Mouse (Mus musculus): ENCODE results near the gene Rsph3b. TPM values are rescaled to one million over a fixed set of nuclear protein-coding genes. Genes with fewer than 3 reads are reported as not detected.
"Not testable (repeated sequence)": the region's sequence is repeated elsewhere in the genome, so short reads cannot be mapped to it uniquely, and the experiment has no call there.

The Rsph3b gene
- polyA plus RNA-seq, 1 experiment: 37.9 TPM

- peak; percentile 62 for DNase-seq
- not testable (repeated sequence) for H3K4me3 ChIP-seq (ENCODE audit: insufficient read depth, low read depth, low read length); H3K27me3 ChIP-seq (replicated peaks; ENCODE audit: control insufficient read depth, insufficient read depth, low read length); H3K36me3 ChIP-seq (ENCODE audit: control insufficient read depth, insufficient read depth, low read length); H3K4me1 ChIP-seq (ENCODE audit: control insufficient read depth, insufficient read depth, low read length)
- 35% methylated on average over 8 of the region's 8 CpGs for WGBS
- H3K27ac ChIP-seq (ENCODE audit: insufficient read depth, low read depth, low read length): peak overlapping the region; percentile 11; the same call in 1 of the 2 replicates
Measured at GRCm38 (mm10) chr17:6971238-6971637, 22.8 kb upstream of the Rsph3b start.

GRCm38 (mm10) chr17:6970334-6970733 is 21.9 kb upstream of the Rsph3b start, which contains the start of gene Rnaset2b:
Gene Rnaset2b, plus strand, starts transcription at chr17:6970634.
- not testable (repeated sequence) for DNase-seq; H3K4me3 ChIP-seq (ENCODE audit: insufficient read depth, low read depth, low read length); H3K36me3 ChIP-seq (ENCODE audit: control insufficient read depth, insufficient read depth, low read length); H3K4me1 ChIP-seq (ENCODE audit: control insufficient read depth, insufficient read depth, low read length); H3K27me3 ChIP-seq (replicated peaks; ENCODE audit: control insufficient read depth, insufficient read depth, low read length)
- H3K27ac ChIP-seq (ENCODE audit: insufficient read depth, low read depth, low read length): peak within 1 kb of the TSS; percentile 11; the same call in 1 of the 2 replicates
- WGBS: 100% methylated on average over 1 of the region's 8 CpGs

- not testable (repeated sequence) for H3K4me1 ChIP-seq (ENCODE audit: control insufficient read depth, insufficient read depth, low read length)
Measured at GRCm38 (mm10) chr17:6967673-6968072, 19.2 kb upstream of the Rsph3b start.

GRCm38 (mm10) chr17:6965364-6965763 is 16.9 kb upstream of the Rsph3b start:
- peak; percentile 52 for DNase-seq
- peak; percentile 48 for TF ChIP-seq CTCF (conservative IDR thresholded peaks at IDR 0.05; ENCODE audit: insufficient read depth, insufficient read length, low read depth, low read length)
- not testable (repeated sequence) for H3K27ac ChIP-seq (ENCODE audit: insufficient read depth, low read depth, low read length); H3K36me3 ChIP-seq (ENCODE audit: control insufficient read depth, insufficient read depth, low read length); H3K27me3 ChIP-seq (replicated peaks; ENCODE audit: control insufficient read depth, insufficient read depth, low read length); H3K4me3 ChIP-seq (ENCODE audit: insufficient read depth, low read depth, low read length); H3K4me1 ChIP-seq (ENCODE audit: control insufficient read depth, insufficient read depth, low read length)
- WGBS: 17% methylated on average over 6 of the region's 6 CpGs

More at GRCm38 (mm10) chr17:6967673-6968072, 19.2 kb upstream of the Rsph3b start:
- not testable (repeated sequence) for H3K27me3 ChIP-seq (replicated peaks; ENCODE audit: control insufficient read depth, insufficient read depth, low read length); DNase-seq; H3K4me3 ChIP-seq (ENCODE audit: insufficient read depth, low read depth, low read length); H3K36me3 ChIP-seq (ENCODE audit: control insufficient read depth, insufficient read depth, low read length); H3K27ac ChIP-seq (ENCODE audit: insufficient read depth, low read depth, low read length)
- WGBS: 44% methylated on average over 1 of the region's 1 CpGs

- 22% methylated on average over 4 of the region's 4 CpGs for whole genome bisulfite sequencing
Measured at GRCm38 (mm10) chr17:6962936-6963335, 14.5 kb upstream of the Rsph3b start.

GRCm38 (mm10) chr17:6962339-6962738 is 13.9 kb upstream of the Rsph3b start:
- H3K4me3 ChIP-seq (ENCODE audit: insufficient read depth, low read depth, low read length); H3K4me1 ChIP-seq (ENCODE audit: control insufficient read depth, insufficient read depth, low read length); H3K36me3 ChIP-seq (ENCODE audit: control insufficient read depth, insufficient read depth, low read length); H3K27me3 ChIP-seq (replicated peaks; ENCODE audit: control insufficient read depth, insufficient read depth, low read length); DNase-seq: not testable (repeated sequence)
- H3K27ac ChIP-seq (ENCODE audit: insufficient read depth, low read depth, low read length): peak overlapping the region; percentile 39
- WGBS: 64% methylated on average over 4 of the region's 6 CpGs

More at GRCm38 (mm10) chr17:6962936-6963335, 14.5 kb upstream of the Rsph3b start:
- not testable (repeated sequence) for H3K4me3 ChIP-seq (ENCODE audit: insufficient read depth, low read depth, low read length); DNase-seq; H3K36me3 ChIP-seq (ENCODE audit: control insufficient read depth, insufficient read depth, low read length); H3K4me1 ChIP-seq (ENCODE audit: control insufficient read depth, insufficient read depth, low read length); H3K27me3 ChIP-seq (replicated peaks; ENCODE audit: control insufficient read depth, insufficient read depth, low read length)
- peak overlapping the region; percentile 37; the same call in 1 of the 2 replicates for H3K27ac ChIP-seq (ENCODE audit: insufficient read depth, low read depth, low read length)

GRCm38 (mm10) chr17:6961181-6962000 is 12.9 kb upstream of the Rsph3b start:
- peak; percentile 64 for DNase-seq
- not testable (repeated sequence) for H3K36me3 ChIP-seq (ENCODE audit: control insufficient read depth, insufficient read depth, low read length); H3K27me3 ChIP-seq (replicated peaks; ENCODE audit: control insufficient read depth, insufficient read depth, low read length); H3K4me1 ChIP-seq (ENCODE audit: control insufficient read depth, insufficient read depth, low read length)
- Histone ChIP-seq H3K27ac (ENCODE audit: insufficient read depth, low read depth, low read length) (peak overlapping the region; percentile 82), H3K4me3 (ENCODE audit: insufficient read depth, low read depth, low read length) (peak overlapping the region; percentile 44)
- 1% methylated on average over 21 of the region's 48 CpGs for WGBS

GRCm38 (mm10) chr17:6960776-6961175 is 12.3 kb upstream of the Rsph3b start, which contains the start of gene Tagap1:
Gene Tagap1, minus strand, starts transcription at chr17:6961156.
- Histone ChIP-seq H3K27ac (ENCODE audit: insufficient read depth, low read depth, low read length) (peak within 1 kb of the TSS; percentile 82), H3K4me3 (ENCODE audit: insufficient read depth, low read depth, low read length) (peak within 1 kb of the TSS; percentile 74)
- H3K27me3 ChIP-seq (replicated peaks; ENCODE audit: control insufficient read depth, insufficient read depth, low read length); H3K36me3 ChIP-seq (ENCODE audit: control insufficient read depth, insufficient read depth, low read length); H3K4me1 ChIP-seq (ENCODE audit: control insufficient read depth, insufficient read depth, low read length): not testable (repeated sequence)
- under 1% methylated on average over 45 of the region's 51 CpGs for WGBS
- DNase-seq: peak; percentile 55

GRCm38 (mm10) chr17:6960349-6960748 is 11.9 kb upstream of the Rsph3b start:
- not testable (repeated sequence) for H3K36me3 ChIP-seq (ENCODE audit: control insufficient read depth, insufficient read depth, low read length); DNase-seq; H3K27me3 ChIP-seq (replicated peaks; ENCODE audit: control insufficient read depth, insufficient read depth, low read length); H3K4me1 ChIP-seq (ENCODE audit: control insufficient read depth, insufficient read depth, low read length)
- under 1% methylated on average over 12 of the region's 12 CpGs for WGBS
- Histone ChIP-seq H3K4me3 (ENCODE audit: insufficient read depth, low read depth, low read length) (peak overlapping the region; percentile 14; the same call in 1 of the 2 replicates), H3K27ac (ENCODE audit: insufficient read depth, low read depth, low read length) (peak overlapping the region; percentile 31; the same call in 1 of the 2 replicates)

- H3K4me1 ChIP-seq (ENCODE audit: control insufficient read depth, insufficient read depth, low read length); H3K27me3 ChIP-seq (replicated peaks; ENCODE audit: control insufficient read depth, insufficient read depth, low read length); H3K27ac ChIP-seq (ENCODE audit: insufficient read depth, low read depth, low read length); H3K4me3 ChIP-seq (ENCODE audit: insufficient read depth, low read depth, low read length); H3K36me3 ChIP-seq (ENCODE audit: control insufficient read depth, insufficient read depth, low read length): not testable (repeated sequence)
- 31% methylated on average over 5 of the region's 6 CpGs for WGBS
- peak; percentile 81 for DNase-seq
Measured at GRCm38 (mm10) chr17:6959543-6960259, 11.2 kb upstream of the Rsph3b start.

- H3K36me3 ChIP-seq (ENCODE audit: control insufficient read depth, insufficient read depth, low read length); H3K4me3 ChIP-seq (ENCODE audit: insufficient read depth, low read depth, low read length); H3K27me3 ChIP-seq (replicated peaks; ENCODE audit: control insufficient read depth, insufficient read depth, low read length); H3K4me1 ChIP-seq (ENCODE audit: control insufficient read depth, insufficient read depth, low read length): not testable (repeated sequence)
- DNase-seq: peak; percentile 33
- 35% methylated on average over 7 of the region's 8 CpGs for WGBS
- H3K27ac ChIP-seq (ENCODE audit: insufficient read depth, low read depth, low read length): peak overlapping the region; percentile 27; the same call in 1 of the 2 replicates
Measured at GRCm38 (mm10) chr17:6958881-6959280, 10.4 kb upstream of the Rsph3b start.

All from kidney, adult 2 months (tissue).